Mouse (Mus musculus) embryonic facial prominence, embryonic 11.5 days (tissue): ENCODE measurements around the gene Ifitm2. TPM values are rescaled to one million over a fixed set of nuclear protein-coding genes. Genes with fewer than 3 reads are reported as not detected.

Experiments used
- ATAC-seq: fragments of 200-750 bp; cut with Nextera tagmentation; replicated peaks from 2 replicates; pipeline ENCODE4 v1.8.0; 2017; ENCODE audit warnings: low read depth; ENCODE audit not compliant: insufficient number of reproducible peaks, low FRiP score, low TSS enrichment
- DNase-seq: peaks from one replicate; pipeline ENCODE4 v3.0.0-alpha.2; 2015; ENCODE audit warnings: low spot score
- H3K27ac ChIP-seq: fragments of 300-500 bp; sonication (generic); replicated peaks from 2 replicates; pipeline ENCODE4 v1.5.1; 2014; ENCODE audit warnings: mild to moderate bottlenecking, low read depth, low read length, control low read depth
- H3K27me3 ChIP-seq: fragments of 300-500 bp; sonication (generic); 2 replicates; pipeline ENCODE4 v1.6.1; 2014; ENCODE audit warnings: mild to moderate bottlenecking, low read length, moderate library complexity, mixed read lengths; ENCODE audit not compliant: control insufficient read depth, insufficient read depth
- H3K36me3 ChIP-seq: fragments of 300-500 bp; sonication (generic); replicated peaks from 2 replicates; pipeline ENCODE4 v1.6.1; 2014; ENCODE audit warnings: low read depth, mild to moderate bottlenecking, low read length, moderate library complexity, mixed read lengths; ENCODE audit not compliant: control insufficient read depth, insufficient read depth
- H3K4me1 ChIP-seq: fragments of 300-500 bp; sonication (generic); 2 replicates; pipeline ENCODE4 v1.6.1; 2014; ENCODE audit warnings: low read length, mixed read lengths; ENCODE audit not compliant: control insufficient read depth, insufficient read depth
- H3K4me2 ChIP-seq: fragments of 300-500 bp; sonication (generic); 2 replicates; pipeline ENCODE4 v1.6.1; 2014; ENCODE audit warnings: low read depth, mild to moderate bottlenecking, control low read depth, low read length, moderate library complexity
- H3K4me3 ChIP-seq: fragments of 300-500 bp; sonication (generic); 2 replicates; pipeline ENCODE4 v1.5.1; 2014; ENCODE audit warnings: low read depth, low read length, control low read depth
- H3K9ac ChIP-seq: fragments of 300-500 bp; sonication (generic); replicated peaks from 2 replicates; pipeline ENCODE4 v1.6.1; 2014; ENCODE audit warnings: mild to moderate bottlenecking, control low read depth, low read length
- H3K9me3 ChIP-seq: fragments of 300-500 bp; sonication (generic); replicated peaks from 2 replicates; pipeline ENCODE4 v1.6.1; 2016; ENCODE audit warnings: mild to moderate bottlenecking, low read length, inconsistent platforms, mixed read lengths; ENCODE audit not compliant: control insufficient read depth
- WGBS: fragments of 180-500 bp; shearing (Covaris S2); extraction: QIAGEN DNeasy Blood & Tissue Kit; methylation state at CpG from one replicate; pipeline ENCODE4 v1.1.7; 2014; 5-methylcytosine and 5-hydroxymethylcytosine counted together
- polyA plus RNA-seq: library from polyadenylated mRNA; unstranded; fragments of >200 nt; fragmentation: Nextera tagmentation; extraction: Ambion mirVana; gene quantifications from 2 replicates; pipeline ENCODE4 v1.2.1, GENCODE M21; 2014

The Ifitm2 gene
- polyA plus RNA-seq, 1 experiment from 2014 or later: 595 TPM

DNA sequence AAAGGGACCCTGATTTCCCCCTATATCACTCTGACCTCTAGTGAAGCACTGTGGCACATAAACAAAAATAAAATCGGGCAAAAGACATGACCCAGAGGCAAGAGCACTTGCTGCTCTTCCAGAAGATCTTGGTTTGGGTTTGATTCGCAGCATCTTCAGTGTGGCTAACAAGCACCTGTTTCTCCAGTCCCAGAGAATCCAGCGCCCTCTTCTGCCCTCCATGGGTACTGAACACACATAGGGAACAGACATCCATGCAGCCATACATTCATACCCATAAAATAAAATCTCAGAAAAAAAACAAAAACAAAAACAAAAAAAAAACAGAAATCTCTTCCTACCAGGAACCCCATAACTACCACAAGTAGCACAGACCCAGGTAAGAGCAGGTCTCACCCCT lies 17.4 kb downstream of the Ifitm2 start:
- DNase-seq (no peak), ATAC-seq (no peak)
- H3K9ac ChIP-seq: no peak overlapping the region
- H3K4me1 ChIP-seq: no peaks in the 10 kb centered on the region; the same call in 1 of the 2 replicates
- no peak overlapping the region for H3K27ac ChIP-seq
- no peaks in the 10 kb centered on the region for H3K9me3 ChIP-seq
- H3K4me3 ChIP-seq: no peak overlapping the region
- H3K4me2 ChIP-seq: no peak overlapping the region
- 41% methylated on average over 3 of the region's 3 CpGs for WGBS
- no peaks in the 10 kb centered on the region for H3K27me3 ChIP-seq
- H3K36me3 ChIP-seq: no peaks in the 10 kb centered on the region

GRCm38 (mm10) chr7:140927181-140927580 lies 28.6 kb downstream of the Ifitm2 start:
- no peak overlapping the region for H3K4me2 ChIP-seq
- no peaks in the 10 kb centered on the region for H3K9me3 ChIP-seq
- no peak overlapping the region for H3K27ac ChIP-seq
- H3K9ac ChIP-seq: no peak overlapping the region
- no peaks in the 10 kb centered on the region for H3K36me3 ChIP-seq
- ATAC-seq: no peak
- H3K27me3 ChIP-seq: peaks cover 19% of the 10 kb centered on the region
- no peak for DNase-seq
- H3K4me1 ChIP-seq: peaks cover 7% of the 10 kb centered on the region
- no peak overlapping the region for H3K4me3 ChIP-seq
- 83% methylated on average over 6 of the region's 6 CpGs for WGBS

DNA sequence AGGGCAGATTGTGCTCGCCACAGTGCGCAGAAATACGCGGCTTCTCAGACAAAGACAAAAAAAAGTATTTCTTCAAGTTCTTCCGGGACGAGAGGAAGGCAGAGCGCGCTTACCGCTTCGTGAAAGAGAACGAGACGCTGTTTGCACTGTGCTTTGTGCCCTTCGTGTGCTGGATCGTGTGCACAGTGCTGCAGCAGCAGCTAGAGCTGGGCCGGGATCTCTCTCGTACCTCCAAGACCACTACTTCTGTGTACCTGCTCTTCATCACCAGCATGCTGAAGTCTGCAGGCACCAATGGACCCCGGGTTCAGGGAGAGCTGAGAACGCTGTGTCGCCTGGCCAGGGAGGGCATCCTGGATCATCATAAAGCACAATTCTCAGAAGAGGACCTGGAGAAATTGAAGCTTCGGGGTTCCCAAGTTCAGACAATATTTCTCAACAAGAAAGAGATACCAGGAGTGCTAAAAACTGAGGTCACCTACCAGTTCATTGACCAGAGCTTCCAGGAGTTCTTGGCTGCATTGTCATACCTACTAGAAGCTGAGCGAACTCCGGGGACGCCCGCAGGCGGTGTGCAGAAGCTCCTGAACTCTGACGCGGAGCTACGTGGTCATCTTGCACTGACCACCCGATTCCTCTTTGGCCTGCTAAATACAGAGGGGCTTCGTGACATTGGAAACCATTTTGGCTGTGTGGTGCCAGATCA lies 32.6 kb downstream of the Ifitm2 start:
- no peak overlapping the region for H3K27ac ChIP-seq
- peak overlapping the region; percentile 39 for H3K9ac ChIP-seq
- peaks cover 9% of the 10 kb centered on the region for H3K4me1 ChIP-seq
- H3K4me2 ChIP-seq: peak overlapping the region; percentile 67
- H3K9me3 ChIP-seq: no peaks in the 10 kb centered on the region
- 21% methylated on average over 30 of the region's 30 CpGs for WGBS
- H3K27me3 ChIP-seq: peaks cover 41% of the 10 kb centered on the region
- ATAC-seq (no peak), DNase-seq (peak; percentile 16)
- peak overlapping the region; percentile 31 for H3K4me3 ChIP-seq
- no peaks in the 10 kb centered on the region for H3K36me3 ChIP-seq

DNA sequence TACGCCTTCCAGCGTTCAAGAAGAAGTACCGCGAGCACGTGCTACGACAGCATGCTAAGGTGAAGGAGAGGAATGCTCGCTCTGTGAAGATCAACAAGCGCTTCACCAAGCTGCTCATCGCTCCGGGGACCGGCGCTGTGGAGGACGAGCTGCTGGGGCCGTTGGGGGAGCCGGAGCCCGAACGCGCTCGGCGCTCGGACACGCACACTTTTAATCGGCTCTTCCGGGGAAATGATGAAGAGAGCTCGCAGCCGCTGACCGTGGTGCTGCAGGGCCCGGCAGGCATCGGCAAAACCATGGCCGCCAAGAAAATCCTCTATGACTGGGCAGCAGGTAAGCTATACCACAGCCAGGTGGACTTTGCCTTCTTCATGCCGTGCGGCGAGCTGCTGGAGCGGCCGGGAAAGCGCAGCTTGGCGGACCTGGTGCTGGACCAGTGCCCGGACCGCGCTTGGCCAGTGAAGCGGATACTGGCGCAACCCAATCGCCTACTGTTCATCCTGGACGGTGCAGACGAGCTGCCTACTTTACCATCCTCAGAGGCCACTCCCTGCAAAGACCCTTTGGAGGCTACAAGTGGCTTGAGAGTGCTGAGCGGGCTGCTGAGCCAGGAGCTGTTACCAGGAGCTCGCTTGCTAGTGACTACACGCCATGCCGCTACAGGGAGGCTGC lies 33.3 kb downstream of the Ifitm2 start:
- peak overlapping the region; percentile 67 for H3K4me2 ChIP-seq
- DNase-seq: peak; percentile 59
- no peaks in the 10 kb centered on the region for H3K36me3 ChIP-seq
- peak overlapping the region; percentile 39 for H3K9ac ChIP-seq
- H3K27me3 ChIP-seq: peaks cover 41% of the 10 kb centered on the region
- under 1% methylated on average over 49 of the region's 49 CpGs for WGBS
- no peak for ATAC-seq
- no peaks in the 10 kb centered on the region for H3K9me3 ChIP-seq
- no peak overlapping the region for H3K27ac ChIP-seq
- peaks cover 9% of the 10 kb centered on the region for H3K4me1 ChIP-seq
- peak overlapping the region; percentile 31 for H3K4me3 ChIP-seq

GRCm38 (mm10) chr7:140921225-140921975 lies 34.4 kb downstream of the Ifitm2 start:
- Histone ChIP-seq H3K27me3 (peaks cover 41% of the 10 kb centered on the region), H3K27ac (no peak overlapping the region), H3K9ac (no peak overlapping the region), H3K4me1 (peaks cover 9% of the 10 kb centered on the region), H3K4me2 (no peak overlapping the region; the same call in 1 of the 2 replicates), H3K36me3 (no peaks in the 10 kb centered on the region), H3K9me3 (no peaks in the 10 kb centered on the region), H3K4me3 (no peak overlapping the region)
- DNase-seq: no peak
- no peak for ATAC-seq
- WGBS: 24% methylated on average over 22 of the region's 22 CpGs

DNA sequence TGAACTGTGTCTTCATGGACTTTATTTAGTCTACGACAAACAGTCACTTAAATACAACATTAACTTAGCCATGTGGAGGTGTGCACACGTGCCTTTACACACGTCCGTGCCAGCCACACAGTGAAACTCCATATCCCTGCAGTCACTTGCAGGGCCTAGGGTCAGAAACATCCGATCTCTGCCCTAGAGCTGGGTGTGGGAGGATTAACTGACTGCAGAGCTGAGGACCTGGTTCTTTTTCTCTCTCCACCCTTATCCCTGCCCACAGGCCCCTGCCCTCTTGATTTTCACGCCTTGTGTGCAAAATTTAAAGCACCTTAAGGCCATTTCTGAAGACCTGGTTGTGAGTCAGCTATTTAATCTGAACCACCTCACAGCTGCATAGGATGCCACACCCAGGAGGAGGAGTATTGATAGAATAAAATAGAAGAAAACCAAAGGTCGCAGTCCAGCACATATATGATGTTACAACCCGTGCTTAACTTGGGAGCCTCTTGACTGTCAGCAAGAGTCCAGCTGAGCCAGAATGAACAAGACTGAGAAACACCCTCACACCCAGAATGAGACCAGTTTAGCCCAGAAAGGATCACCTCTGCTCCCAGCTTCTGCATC lies 35.3 kb downstream of the Ifitm2 start, which contains the start of gene Nlrp6:
TSS of gene Nlrp6 (plus strand) at position 485 of the 612 bp plus-strand sequence.
- peaks cover 41% of the 10 kb centered on the region for H3K27me3 ChIP-seq
- peaks cover 9% of the 10 kb centered on the region for H3K4me1 ChIP-seq
- no peak within 1 kb of the TSS for H3K4me3 ChIP-seq
- no peaks in the 10 kb centered on the region for H3K36me3 ChIP-seq
- no peak within 1 kb of the TSS for H3K4me2 ChIP-seq
- DNase-seq (no peak), ATAC-seq (no peak)
- no peak within 1 kb of the TSS for H3K27ac ChIP-seq
- H3K9ac ChIP-seq: no peak within 1 kb of the TSS
- WGBS: 76% methylated on average over 8 of the region's 8 CpGs
- H3K9me3 ChIP-seq: no peaks in the 10 kb centered on the region

DNA sequence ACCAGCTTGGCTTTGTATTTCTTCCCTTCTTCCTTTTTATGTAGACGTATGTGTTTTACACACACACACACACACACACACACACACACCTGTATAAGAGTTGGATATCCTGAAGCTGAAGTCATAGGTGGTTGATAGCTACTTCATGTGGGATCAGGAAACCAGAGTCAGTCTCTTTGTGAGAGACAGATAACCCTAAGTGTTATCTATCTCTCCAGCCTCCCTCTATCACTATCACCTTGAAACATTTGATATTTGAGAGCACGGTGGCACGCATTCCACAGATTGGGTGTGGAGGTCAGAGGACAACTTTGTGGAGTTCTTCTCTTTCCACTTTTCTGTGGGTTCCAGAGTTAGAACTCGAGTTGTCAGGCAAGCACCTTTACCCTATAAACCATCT lies 35.9 kb downstream of the Ifitm2 start:
- WGBS: 71% methylated on average over 4 of the region's 4 CpGs
- Histone ChIP-seq H3K27ac (no peak overlapping the region), H3K9me3 (no peaks in the 10 kb centered on the region), H3K4me1 (peaks cover 9% of the 10 kb centered on the region), H3K27me3 (peaks cover 41% of the 10 kb centered on the region), H3K4me3 (no peak overlapping the region), H3K4me2 (no peak overlapping the region), H3K9ac (no peak overlapping the region), H3K36me3 (no peaks in the 10 kb centered on the region)
- ATAC-seq (no peak), DNase-seq (no peak)
